Mouse (Mus musculus) ZHBTc4 (cell line): ENCODE data around the gene Ap1b1.

Experiments used
- DNase-seq: peaks from one replicate; pipeline ENCODE4 v3.0.0-alpha.2; 2011; ENCODE audit warnings: low read depth, low spot score

The Ap1b1 gene

DNA sequence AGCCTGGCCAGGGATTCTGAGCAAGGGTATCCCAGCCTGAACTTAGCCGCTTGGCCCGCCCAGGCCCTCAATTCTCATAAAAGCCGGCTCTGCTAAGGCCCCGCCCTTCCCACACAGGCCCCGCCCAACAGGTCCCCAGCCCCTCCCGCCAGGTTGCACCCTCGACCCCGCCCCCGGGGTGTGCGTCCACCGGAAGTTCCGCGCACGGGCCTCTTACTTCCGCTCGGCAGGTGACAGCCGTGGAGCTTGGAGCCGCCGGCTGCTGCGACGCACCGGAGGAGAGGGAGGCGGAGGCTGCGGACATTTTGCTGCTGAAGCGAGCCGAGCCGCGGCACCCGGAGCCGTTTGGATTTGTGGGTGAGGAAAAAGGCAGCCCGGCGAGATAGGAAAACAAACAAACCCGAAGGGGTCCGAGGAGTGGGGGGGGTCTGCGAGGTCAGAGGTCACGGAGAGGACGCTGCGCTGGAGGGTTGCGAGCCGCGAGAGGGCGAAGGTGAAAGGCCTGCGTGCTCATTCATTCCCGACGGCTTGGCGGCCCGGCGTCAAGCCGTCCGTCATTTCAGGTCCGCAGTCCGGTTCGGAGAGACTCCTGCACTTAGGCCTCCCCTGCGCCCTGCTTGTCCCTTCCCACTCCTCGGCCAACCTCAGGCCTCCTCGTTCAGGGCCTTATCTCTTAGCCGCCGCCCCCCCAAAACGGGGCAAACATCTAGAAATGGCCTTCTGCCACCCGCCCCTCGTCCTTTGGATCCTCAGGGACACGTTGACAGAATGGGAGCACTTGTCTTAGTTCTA is at the start of gene Ap1b1:
TSS of gene Ap1b1 (plus strand) at position 130 of the 792 bp plus-strand sequence.
- DNase-seq, result peak; percentile 98

- DNase-seq, result no peak
These were observed 40.1 kb upstream of the Ap1b1 start for GRCm38 (mm10) chr11:4946530-4946929.

DNA sequence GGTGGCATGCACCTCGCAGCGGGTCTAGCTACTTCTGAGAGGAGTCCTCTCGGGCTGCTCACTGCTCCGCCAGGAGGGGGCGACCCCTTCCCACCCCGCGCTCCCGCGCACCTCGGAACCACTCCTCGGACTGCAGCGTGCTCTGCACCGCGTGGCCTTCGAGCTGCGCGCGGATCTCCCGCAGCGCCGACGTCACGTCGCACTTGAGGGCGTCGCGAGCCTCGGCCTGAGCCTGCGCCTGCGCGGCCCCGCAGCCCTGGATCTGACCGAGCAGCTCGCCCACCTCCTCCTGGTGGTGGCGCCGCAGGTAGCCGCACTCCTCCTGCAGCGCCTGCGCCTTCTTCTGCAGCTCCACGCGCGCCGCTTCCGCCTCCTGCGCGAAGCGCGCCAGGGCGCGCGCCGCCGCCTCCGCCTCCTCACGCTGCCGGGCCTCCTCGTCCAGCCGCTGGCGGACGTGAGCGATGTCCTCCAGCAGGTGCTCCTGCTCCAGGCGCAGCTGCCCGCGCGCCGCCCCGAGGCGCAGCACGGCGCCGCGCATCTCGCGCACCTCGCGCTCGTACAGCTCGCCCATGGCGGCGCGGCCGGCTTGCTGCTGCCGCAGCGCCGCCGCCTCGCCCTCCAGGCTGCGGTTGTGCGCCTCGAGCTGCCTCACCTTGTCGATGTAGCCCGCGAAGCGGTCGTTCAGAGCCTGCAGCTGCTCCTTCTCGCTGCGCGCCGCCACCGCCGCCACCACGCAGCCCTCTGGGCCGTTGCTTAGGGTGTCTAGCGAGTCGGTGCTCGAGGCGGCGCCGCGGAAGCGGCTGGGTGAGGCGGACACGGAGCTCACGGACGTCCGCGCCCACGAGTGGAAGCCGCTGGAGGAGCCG is 39.4 kb upstream of the Ap1b1 start:
- peak; percentile 93 for DNase-seq

GRCm38 (mm10) chr11:4947813-4948174 is 38.8 kb upstream of the Ap1b1 start, which contains the start of gene Nefh:
Nefh (minus strand) TSS chr11:4948064.
- DNase-seq, result peak; percentile 61

GRCm38 (mm10) chr11:4948792-4949191 is 37.8 kb upstream of the Ap1b1 start:
- DNase-seq, result no peak

DNA sequence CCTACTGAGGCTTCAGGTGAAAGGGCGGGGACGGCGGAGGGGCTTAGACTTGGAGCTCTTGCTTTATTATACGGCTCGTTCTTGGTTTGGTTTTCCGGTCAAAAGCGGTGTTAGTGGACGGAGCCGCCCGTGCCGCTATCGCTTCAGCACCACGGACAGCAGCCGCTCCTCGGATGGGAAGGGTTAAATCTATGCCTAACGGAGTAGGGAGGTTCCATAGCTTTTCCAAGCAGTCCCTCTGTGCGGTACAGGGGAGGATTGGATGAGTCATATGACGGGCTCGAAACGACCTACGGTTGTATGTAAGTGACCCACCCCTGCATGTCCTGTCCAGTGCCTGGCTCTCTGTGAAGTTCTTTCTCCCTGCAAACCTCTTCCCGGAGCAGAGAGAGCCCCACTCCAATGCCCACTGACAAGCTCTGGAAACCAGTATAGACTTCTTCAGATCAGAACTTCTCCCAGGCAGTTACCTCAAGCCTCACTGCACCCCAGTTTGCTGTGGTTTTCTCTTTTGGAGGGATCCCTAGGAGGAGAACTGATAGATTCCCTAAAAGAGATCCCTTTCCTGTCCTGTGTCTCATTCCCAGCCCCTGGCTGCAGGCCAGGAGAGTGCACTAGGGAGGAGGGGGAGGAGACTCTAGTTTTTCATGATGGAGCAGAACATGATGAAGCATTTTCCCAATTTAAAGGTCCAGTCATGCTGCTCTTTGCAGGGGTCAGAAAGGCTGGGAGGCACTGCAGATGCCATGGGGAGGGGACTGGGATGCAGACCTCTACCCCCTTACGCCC is 37.2 kb upstream of the Ap1b1 start:
- peak; percentile 82 for DNase-seq

GRCm38 (mm10) chr11:4953401-4953800 is 33.2 kb upstream of the Ap1b1 start:
- no peak for DNase-seq

- peak; percentile 77 for DNase-seq
These were observed 32.7 kb upstream of the Ap1b1 start for GRCm38 (mm10) chr11:4953918-4954317.

DNA sequence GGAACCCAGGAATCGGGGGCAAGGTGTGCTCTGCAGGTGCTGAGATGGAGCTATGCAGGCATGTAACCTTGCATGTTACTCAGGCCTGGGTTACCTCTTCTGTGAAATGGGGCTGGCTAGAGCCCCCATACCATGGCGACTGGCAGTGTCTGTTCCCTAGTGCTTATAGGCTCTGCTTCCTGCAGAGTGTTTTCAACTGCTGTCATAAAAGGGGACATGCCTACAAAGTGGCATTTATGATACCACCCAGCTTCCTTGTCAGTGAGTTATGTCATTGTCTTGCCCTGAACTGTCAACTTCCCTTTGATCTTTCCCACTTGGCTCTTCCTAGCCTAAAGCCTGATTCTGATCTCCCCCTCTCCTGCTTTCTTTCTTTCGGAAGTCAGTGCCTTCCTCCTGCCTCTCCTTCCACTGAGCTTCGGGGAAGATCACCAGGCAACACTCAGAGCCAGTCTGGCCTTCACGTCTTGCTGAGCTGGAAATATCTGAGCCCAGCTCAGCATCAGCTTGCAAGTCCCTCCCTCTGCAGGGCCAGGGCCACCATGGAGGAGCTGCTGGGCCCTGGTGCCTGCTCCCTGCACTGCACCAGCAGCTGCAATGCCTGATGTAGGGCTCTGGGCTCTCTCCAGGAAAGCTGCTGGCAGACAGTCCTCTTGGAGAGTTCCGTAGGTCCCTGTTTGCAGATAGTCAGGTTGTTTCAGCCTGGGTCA is 23.4 kb upstream of the Ap1b1 start:
- DNase-seq, result no peak

GRCm38 (mm10) chr11:4966325-4966724 is 20.3 kb upstream of the Ap1b1 start:
- DNase-seq, result no peak

DNA sequence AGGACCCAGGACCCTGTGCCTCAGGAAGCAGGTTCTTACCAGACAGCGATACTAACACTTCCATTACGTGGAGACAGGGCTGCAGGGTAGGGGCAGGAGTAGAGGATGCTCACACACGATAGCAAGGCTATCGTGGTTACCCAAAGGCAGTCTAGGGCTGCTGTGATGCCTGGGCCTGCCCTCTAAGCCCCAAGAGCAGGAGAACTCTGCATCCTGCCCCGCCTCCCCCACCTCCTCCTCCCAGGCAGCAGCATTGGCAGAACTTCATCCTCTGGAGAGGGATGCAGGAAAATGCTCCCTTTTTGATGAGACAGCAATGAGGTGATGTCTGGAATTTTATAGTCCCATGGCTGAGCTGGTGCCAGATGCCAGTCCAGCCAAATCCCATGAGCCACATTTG is 19.7 kb upstream of the Ap1b1 start:
- DNase-seq, result no peak

GRCm38 (mm10) chr11:4967549-4967948 is 19.1 kb upstream of the Ap1b1 start:
- no peak for DNase-seq

- DNase-seq, result no peak
These were observed 18.2 kb upstream of the Ap1b1 start for GRCm38 (mm10) chr11:4968376-4968775.

GRCm38 (mm10) chr11:4972967-4973870 is 13.4 kb upstream of the Ap1b1 start:
- DNase-seq, result peak; percentile 77

GRCm38 (mm10) chr11:4973871-4974256 is 12.8 kb upstream of the Ap1b1 start:
- no peak for DNase-seq

GRCm38 (mm10) chr11:4974376-4975122 is 12.1 kb upstream of the Ap1b1 start:
- DNase-seq, result no peak

DNA sequence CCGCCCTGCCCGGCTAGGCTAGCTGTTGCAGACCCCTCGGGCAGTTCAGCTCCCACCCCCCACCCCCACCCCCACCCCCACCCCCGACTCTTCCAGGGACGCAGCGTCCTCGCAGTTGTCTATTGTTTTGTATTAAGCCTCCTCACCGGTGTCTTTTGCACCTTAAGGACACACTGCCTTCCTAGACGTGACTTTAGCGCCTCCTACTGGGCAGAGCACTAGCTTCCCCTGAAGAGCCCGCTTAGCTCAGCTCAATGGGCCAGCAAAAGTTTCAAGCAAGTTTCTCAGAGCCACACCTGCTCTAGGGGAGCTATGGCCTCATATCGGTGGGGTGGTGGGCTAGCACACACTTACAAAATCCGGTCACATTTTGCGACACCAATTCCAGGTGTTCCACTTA is 11.0 kb upstream of the Ap1b1 start:
- DNase-seq, result peak; percentile 91

- no peak for DNase-seq
These were observed 3.6 kb upstream of the Ap1b1 start for GRCm38 (mm10) chr11:4983010-4983409.

DNA sequence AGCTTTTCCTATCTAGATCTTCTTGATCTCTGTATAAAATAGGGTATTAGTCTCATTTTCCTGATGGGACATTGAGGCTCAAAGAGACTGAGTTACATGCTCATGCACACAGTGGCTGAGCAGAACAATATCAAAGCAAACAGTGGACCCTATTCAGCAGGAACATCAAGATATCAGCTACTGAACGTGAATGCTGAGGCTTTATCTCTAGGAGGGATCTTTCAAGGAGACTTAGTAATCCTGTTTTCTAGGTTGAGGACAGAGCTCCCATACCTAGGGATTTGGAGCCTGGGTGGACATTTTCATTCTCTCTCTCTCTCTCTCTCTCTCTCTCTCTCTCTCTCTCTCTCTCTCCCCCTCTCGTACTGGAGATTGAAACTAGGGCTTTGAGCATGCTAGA is 3.1 kb upstream of the Ap1b1 start:
- DNase-seq, result no peak

GRCm38 (mm10) chr11:4984249-4984648 is 2.4 kb upstream of the Ap1b1 start:
- peak; percentile 62 for DNase-seq
